Mouse (Mus musculus): Measurements from ENCODE around the gene Eftud2.

Gene Eftud2

DNA sequence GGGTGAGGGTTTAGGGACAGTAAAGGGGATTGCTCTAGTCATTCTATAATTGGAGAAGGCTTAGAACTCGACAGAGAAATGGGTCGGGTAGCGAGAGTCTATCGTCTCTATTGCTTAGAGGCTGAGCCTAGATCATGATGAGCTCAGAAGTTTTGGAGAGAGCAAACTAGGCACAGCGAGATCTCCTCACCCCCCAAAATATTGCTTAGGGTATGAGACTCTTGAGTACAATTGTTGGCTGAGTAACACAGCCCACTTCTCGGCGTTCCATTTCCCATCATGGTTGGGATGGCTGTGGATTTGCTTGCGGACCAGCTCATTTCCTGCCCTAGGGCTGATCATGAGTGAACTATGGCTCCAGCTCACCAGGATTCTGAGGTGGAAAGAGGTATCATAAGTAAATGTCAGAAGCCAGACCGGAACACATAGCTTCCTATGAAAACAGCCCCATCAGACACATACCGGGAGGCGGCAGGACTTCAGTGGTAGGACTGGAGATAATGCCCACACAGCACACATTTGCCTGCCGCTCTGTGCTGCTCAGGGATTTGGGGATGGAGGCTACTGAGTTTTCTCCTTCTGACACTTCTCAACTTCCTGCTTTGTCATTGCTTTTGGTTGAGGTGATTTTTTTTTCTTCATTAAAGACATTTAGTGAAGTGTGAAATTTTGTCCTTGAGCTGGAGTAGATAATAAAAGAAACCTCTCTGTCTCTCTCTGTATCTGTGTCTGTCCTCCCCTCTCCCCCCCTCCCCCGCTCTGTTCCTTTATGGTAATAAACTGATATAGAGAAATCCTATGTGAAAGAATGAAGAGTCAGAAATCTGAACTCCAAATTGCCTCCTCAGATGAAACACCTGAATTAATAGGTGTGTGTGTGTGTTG is 771 bp upstream of the Eftud2 start:
- no peak for DNase-seq (ENCODE audit: low read depth in 2 of 2, low spot score in 2 of 2)

DNA sequence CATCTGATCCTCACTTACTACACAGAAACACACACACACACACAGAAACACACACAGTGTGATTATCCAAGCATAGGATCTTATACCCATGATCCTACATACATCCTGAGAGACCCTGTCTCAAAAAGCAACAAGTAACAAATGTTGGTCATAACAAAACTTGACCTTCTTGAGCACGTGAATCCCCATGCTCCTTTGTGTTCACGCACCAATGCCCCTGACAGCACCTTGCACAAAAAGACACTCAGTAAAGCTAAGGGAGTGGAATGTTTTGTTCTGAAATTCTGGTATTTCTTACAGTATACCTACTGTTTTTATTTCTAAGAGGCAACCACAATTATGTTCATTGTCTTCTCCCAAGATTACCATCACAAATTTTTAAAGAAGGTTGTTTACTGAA is 1.2 kb downstream of the Eftud2 start:
- no peak for DNase-seq (ENCODE audit: low read depth in 2 of 2, low spot score in 2 of 2)

DNA sequence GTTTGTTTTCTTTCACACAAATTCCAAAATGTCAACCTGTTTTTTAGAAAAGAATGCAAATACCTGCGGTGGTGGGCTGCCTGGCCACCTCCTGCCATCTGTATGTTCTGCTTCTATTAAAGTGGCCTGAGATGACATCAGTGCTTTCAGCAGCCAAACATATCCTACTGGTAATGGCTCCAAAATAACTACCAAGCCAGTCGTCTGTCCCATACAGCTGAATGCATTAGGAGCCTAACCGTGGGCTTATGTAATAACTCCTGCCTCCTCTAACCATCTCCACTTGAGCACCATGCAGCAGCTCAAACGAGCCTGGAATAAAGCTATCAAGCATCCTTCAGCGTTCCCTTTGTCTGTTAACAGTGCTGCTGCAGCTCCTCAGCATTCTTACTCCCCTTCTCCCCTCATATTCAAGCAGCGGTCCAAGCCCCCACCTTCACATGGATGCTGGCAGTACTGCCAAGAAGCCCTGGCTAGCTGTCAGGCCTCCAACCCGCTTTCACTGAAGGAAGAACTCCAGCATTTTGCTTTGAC is 5.9 kb downstream of the Eftud2 start:
- no peak for DNase-seq (ENCODE audit: low read depth in 2 of 2, low spot score in 2 of 2)

DNA sequence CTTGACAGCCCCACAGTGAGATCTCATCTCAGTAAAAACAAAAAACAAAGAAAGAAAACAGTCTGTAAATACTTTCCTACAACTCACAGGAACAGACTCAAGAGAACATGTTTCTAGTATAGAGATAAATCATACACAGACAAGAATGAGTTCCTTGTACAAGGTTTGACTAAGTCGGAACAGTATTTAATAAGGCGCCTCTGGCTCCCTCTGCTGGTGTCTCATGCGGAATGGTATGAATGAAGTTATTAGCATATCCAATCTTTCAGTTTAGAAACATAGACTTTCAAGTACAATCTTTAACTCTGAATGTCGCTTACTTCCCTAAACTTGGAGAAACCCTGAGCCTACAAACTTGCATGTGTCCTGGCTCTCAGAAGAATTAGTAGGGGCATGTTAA is 16.5 kb downstream of the Eftud2 start:
- DNase-seq (ENCODE audit: low read depth in 2 of 2, low spot score in 2 of 2) = peak in 1 of 2 experiments; percentile 25

DNA sequence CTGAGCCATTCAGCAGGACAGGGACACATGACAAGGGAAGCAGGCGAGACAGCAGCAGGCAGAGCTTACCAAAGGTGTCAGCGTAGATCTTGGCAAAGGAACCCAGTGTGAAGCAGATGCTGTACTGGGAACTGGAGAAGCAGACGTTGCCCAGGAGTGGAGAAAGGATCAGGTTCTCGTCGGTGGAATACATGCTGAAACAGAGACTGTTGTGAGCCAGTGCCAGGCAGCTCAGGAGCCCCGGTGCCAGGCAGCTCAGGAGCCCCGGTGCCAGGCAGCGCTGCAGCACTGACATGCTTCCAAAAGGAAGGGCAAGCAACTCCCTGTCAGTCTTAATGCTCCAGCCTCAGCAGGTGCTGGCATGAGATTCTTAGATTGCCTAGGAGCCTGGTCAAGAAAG is 20.9 kb downstream of the Eftud2 start:
- DNase-seq (ENCODE audit: low read depth in 2 of 2, low spot score in 2 of 2) = no peak

DNA sequence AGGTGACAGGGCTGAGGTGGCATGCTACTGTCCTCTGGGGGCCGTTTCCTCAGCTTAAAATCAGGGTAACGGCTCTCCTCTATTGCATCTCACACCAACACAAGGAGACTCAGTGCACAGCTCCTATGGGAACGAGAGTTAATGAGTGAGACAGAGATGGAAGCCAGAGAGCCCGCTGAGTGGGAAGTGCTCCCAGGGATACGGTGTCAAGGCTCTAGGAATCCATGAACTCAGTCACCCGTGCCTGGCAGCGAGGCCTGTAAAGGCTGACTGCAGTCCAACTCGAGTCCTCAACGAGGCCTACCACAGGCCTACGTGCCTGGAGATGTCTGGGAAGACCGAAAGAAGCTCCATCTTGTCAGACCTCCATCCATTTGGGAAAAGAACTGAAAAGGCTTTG is 21.8 kb downstream of the Eftud2 start:
- DNase-seq (ENCODE audit: low read depth in 2 of 2, low spot score in 2 of 2) = no peak

DNA sequence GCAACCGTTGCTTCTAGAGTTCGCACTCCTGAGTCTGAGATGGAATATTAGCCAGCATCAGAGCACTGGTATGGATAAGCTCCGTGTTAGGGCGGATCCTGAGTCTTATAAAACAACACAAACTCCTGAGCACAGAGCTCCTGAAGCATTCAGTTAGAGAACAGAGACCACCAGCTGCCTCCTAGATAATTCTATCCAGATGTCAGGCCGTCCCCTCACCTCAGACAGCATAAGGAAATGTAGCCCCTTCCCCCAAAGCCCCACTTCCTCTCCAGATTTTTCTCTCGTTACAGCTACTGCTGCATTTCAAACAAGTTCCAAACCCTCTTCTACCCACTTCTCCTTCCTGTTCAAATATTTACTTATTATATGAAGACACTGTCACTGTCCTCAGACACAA is 24.8 kb downstream of the Eftud2 start:
- no peak for DNase-seq (ENCODE audit: low read depth in 2 of 2, low spot score in 2 of 2)

DNA sequence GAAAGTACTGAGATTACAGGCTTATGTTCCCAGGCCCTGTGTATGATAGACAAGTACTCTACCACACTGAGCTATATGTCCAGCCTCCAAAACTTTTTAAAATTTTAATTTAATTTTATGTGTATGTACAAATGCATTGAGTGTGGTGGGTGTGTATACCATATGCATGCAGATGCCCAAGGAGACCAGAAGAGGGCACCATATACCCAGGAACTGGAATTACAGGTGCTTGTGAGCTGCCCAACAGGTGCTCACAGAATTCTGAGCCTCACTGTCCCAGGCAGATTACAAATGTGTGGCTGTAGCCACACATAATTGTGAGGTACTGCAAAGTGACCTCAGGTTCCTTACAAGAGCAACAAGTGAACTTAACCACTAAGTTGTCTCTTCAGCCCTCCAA is 27.0 kb downstream of the Eftud2 start:
- no peak for DNase-seq (ENCODE audit: low read depth in 2 of 2, low spot score in 2 of 2)

DNA sequence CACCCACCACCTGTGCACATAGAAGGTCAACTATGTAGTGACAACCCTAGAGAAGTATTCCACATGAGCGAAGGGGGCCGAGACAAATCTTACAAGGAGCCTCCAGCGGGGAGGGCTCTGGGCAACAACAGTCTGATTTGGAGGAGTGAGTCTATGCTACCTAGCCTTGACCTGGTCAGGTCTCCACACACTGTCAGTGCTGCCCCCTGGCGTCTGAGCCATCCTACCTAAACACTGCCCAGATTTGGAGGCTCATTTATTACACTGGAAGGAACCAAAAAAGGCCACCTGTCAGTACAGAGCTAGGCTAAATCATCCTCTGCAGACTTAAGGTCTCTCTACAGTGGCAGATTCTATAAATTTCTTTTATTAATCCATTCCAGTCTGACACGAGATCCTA is 28.9 kb downstream of the Eftud2 start:
- peak in 1 of 2 experiments; percentile 18 for DNase-seq (ENCODE audit: low read depth in 2 of 2, low spot score in 2 of 2)

DNA sequence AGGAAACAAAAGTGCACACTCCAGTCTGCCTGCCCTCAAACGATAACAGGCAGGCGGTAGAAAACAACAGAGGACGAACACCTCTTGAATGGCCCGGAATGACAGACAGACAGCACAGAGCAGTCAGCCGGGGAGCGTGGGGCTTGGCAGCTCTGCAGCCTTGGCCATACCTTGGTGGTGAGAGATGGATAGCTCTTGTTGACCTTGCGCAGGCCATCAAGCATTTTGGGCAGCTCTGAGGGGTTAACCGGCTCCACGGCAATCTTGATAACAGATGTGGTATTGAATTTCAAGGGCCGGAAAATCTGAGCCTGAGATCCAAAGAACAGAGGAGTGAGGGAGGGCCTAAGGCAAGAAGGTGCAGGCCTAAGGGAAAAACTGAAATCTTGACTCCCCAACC is 34.9 kb downstream of the Eftud2 start:
- no peak for DNase-seq (ENCODE audit: low read depth in 2 of 2, low spot score in 2 of 2)

DNA sequence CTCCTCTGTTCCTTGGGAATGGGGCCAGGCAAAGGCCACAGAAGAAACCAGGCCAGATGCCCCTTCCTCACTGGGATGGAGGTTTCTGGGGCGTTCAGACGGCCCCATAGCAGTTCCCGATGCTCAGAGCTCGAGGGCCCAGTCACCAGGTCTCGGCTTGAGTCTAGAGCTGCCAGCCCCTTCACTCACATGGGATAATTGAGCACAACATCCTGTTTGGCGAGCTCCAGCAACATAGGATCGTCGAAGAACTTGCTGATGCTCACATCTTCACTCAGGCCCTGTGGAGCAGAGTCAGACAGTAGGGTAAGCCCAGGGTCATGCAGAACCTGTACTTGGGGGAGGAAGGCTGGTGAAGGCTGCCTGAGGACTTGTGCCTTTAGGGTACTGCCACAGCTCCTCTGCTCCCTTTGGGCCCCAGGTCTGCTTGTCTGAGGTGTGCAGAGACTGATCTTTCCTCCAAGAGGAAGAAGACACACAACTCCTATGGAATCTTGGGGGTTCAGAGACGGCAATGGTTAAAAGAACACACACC is 42.1 kb downstream of the Eftud2 start:
- no peak for DNase-seq (ENCODE audit: low read depth in 2 of 2, low spot score in 2 of 2)

DNA sequence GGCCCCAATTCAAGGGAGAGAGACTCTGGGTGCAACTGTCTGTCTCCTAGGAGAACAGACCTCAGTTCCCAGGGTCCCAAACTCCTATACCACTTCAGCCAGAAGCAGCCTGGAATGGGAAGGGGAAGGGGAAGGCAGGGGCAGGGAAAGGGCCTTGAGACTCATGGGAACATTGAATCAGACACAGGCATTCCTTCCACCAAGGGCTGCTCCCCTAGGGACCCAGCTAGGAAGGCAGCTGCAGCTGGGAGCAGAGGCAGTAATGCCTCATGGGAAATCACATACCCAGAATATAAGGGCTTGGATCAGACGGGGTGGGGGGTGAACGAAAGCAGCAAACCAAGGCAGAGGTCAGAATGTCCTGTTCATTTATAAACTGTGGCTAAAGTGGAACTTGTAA is 42.7 kb downstream of the Eftud2 start:
- no peak for DNase-seq (ENCODE audit: low read depth in 2 of 2, low spot score in 2 of 2)

DNA sequence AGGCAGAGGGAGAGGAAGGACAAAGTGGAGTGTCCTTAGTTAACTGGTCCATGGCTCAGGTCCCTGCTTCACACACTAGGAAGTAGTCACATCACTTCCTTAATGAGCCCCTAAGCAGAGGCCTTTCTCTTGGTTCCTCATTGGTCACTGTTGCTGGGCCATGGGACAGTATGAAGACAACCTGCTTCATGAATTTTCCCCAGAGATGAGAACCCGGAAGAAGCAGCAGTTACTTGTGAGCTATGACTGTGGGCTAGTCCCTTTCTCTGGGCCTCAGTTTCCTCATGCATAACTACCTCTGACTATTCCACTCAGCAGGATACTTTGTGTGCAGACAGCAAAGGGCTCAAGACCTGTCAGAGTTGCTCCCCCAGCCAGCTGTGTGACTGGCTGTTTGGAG is 43.4 kb downstream of the Eftud2 start:
- DNase-seq (ENCODE audit: low read depth in 2 of 2, low spot score in 2 of 2) = no peak

DNA sequence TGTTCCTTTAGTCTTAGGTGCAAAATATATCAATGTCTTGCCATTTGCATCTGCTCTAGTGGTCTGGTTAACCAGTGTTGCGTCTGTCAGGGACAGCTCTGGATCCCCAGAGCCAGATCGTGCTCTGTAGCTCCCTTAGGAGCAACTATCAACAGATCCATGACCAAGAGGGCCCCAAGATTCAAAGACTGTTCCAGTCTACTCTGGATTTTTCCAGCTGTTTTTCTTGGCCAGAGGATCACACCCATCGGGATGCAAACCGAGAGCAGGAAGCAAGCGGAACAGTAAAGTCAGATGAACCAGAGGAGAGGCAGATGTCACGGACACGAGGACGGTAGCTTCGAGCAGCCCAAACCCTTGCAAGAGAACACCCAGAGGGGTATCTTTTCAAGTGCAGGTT is 44.6 kb downstream of the Eftud2 start:
- no peak for DNase-seq (ENCODE audit: low read depth in 2 of 2, low spot score in 2 of 2)

DNA sequence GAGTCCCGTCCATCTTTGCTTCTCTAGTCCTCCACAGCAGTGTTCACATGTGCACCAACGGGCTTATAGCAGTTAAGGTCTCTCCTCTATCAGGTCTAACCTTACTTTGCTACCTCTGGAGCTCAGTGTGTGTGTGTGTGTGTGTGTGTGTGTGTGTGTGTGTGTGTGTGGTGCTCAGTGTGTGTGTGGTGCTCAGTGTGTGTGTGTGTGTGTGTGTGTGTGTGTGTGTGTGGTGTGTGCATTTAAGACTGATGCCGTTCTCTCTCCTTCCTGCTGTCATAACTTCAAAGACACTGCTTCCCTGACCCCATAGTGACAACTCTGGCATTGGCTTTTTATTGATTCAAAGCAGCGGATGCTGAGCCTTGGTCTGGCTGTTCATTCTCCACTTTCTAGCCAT is 45.2 kb downstream of the Eftud2 start, which contains the start of gene Higd1b:
Gene Higd1b, plus strand, starts transcription at position 301 of the 400 bp plus-strand sequence.
- DNase-seq (ENCODE audit: low read depth in 2 of 2, low spot score in 2 of 2) = no peak

DNA sequence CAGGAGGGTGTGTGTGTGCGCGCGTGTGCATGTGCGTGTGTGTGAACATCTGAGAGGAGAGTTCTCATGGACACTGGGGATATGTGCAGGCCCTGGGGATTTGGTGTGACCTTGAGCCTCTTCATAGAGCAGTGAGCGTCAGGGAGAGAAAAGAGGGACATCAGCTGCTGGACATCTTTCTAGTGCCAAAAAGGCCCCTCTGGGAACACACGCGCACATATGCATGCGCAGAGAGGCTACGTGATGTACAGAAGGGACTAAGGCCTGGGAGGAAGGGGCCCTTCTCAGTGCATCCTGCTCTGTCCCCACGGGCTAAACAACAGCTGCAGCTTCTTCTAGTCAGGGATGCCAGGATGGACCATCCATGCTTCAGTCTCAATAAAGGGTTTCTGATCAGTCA is 46.6 kb downstream of the Eftud2 start:
- DNase-seq (ENCODE audit: low read depth in 2 of 2, low spot score in 2 of 2) = no peak

DNA sequence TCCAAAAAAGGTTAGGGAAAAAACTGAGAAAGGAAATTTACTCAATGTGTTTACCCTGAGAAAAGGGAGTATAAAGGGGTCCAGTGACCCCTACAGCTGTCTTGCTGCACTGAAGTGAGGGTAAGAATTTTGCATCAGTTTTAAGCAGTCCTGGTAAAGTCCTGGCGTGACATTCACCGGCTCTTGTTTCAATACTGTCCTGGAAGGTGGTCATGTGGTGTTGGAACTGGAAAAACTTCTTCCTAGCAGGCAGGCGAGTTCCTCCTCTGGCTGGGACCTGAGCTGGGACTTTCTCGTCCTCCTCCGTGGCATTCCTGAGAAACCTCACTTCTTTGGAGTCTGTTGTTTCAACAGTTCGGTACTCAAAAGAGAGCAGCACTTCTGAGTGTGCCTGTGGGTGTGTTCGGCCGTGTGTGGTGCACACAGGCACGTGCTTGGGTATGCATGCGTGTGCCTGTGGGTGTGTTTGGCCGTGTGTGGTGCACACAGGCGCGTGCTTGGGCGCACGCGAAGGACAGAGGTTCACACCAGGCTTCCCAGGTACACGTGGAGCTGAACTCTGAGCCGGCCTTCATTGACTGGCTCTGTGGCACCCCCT is 48.0 kb downstream of the Eftud2 start:
- no peak for DNase-seq (ENCODE audit: low read depth in 2 of 2, low spot score in 2 of 2)

DNA sequence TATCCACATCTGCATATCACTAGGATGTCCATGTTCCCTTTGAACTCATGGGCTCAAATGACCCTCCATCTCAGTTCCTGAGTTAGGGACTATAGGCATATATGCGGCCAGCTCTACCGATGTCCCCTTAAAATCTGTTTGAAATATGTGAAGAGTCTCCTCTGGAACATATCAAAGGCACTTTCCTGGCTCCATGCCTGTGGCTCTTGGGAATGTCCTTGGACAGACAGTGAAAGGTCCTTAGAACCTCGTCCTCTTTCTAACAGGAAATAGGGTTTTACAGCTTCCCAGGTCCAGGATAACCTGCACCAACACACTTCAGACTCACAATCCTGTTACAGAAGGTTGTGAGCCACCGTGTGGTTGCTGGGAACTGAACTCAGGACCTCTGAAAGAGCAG is 50.5 kb downstream of the Eftud2 start:
- DNase-seq (ENCODE audit: low read depth in 2 of 2, low spot score in 2 of 2) = no peak

DNA sequence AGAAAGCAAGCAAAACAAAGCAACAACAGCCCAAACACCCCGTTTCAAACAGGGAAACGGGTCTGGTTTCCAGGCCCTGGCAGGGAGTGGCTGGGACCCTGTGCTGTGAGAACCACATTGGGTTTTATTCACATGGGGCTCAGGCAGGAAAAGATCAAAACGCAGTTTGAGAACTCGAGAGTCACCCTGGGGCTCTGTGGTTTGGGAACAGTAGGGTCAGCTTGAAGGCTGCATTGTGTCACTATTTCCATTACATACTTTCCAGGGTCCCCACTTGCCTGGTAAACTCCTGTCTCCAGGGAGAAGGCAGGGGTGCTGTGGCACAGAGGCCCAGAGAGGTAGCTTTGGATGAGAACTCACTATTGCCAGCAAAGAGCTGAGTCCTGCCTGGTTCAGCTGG is 53.7 kb downstream of the Eftud2 start:
- DNase-seq (ENCODE audit: low read depth in 2 of 2, low spot score in 2 of 2) = no peak

DNA sequence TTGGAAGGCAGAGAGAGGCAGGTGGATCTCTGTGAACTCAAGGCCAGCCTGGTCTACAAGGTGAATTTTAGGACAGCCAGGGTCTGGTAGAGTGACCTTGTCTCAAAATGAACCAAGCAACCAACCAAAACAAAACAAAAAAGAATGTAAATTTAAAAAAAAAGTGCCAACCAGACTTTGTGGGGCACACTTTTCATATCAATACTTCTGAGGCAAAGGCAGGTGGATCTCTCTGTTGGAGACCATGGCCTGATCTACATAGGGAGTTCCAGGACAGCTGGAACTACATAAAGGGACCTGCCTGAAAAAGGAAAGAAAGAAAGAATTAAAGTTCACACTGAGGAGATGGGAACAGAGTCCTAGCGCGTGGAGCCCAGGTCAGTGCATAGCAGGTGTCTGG is 54.3 kb downstream of the Eftud2 start:
- no peak for DNase-seq (ENCODE audit: low read depth in 2 of 2, low spot score in 2 of 2)

DNA sequence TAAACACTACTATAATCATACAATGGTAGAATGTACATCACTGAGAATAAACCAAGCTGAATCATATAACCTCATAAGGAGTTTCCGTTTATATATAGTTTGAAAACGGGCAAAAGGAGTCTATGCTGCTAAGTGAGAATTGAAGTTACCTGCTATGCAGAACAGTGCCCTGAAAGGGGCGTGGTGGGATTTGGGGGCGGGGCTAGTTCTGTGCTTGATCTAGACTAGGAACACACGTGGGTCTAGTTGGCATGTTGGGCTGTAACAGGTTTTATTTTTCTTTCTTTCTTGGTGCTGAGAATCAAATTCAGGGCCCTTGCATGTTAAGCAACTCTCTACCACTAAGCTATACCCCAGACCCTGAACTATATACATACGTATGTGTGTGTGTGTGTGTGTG is 59.6 kb downstream of the Eftud2 start:
- peak in 1 of 2 experiments; percentile 11 for DNase-seq (ENCODE audit: low read depth in 2 of 2, low spot score in 2 of 2)

DNA sequence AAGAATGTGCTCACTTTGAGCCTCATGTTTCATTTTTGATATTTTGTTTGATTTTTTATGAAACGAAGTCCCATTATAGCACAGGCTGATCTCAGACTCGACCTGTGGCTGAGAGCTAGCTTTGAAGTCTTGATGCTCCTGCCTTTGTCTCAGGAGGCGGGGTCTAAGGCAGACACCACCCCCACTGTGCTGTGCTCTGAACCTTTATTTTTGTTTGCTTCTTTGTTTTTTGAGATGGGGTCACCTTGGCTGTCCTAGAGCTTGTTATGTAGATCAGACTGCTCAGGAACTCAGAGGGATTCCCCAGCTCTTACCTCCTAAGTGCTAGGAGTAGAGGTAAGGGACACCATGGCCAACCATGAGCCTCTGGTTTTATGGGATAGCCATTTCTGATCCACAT is 60.4 kb downstream of the Eftud2 start:
- DNase-seq (ENCODE audit: low read depth in 2 of 2, low spot score in 2 of 2) = no peak
